Mouse (Mus musculus): ENCODE results near the gene Il17ra. TPM values are rescaled to one million over a fixed set of nuclear protein-coding genes. Genes with fewer than 3 reads are reported as not detected.

Il17ra gene
- 7.2 and 7.5 TPM in 2 replicates for polyA plus RNA-seq (2015; fragmentation: Nextera tagmentation; extraction: Ambion mirVana)

DNA sequence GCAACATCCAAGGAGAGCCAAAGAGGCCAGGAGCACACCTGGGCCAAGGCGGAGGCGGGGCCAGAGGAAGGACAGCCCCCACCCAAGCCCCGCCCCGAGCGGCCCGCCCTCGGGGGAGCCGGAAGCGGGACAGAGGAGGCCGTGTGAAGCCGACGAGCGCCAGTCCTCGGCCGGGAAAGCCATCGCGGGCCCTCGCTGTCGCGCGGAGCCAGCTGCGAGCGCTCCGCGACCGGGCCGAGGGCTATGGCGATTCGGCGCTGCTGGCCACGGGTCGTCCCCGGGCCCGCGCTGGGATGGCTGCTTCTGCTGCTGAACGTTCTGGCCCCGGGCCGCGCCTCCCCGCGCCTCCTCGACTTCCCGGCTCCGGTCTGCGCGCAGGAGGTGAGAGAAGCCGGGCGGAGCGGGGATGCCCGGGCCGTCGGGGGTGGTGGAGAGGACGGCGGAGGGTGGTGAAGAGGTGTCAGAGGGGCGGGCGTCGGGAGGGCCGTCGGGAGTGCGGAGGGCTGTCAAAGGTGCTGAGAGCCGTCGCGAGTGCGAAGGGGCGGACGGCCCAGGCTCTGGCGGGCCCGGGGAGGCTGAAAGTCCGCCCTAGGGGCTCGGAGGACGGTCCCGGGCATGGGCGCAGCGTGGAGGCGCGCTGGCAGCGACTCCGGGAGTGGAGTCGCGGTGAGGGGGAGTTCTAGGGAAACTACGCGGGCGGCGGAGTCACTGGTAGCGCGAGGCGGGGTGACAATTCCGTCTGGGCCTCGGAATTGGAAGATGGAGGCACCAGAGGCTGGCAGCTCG, at the start of gene Il17ra:
Il17ra (plus strand) TSS at position 162 of the 786 bp plus-strand sequence.
- Histone ChIP-seq H3K27ac (no peak within 1 kb of the TSS), H3K4me3 (replicated peaks) (peak within 1 kb of the TSS; percentile 71), H3K36me3 (no peaks in the 10 kb centered on the region), H3K4me1 (peaks cover 11% of the 10 kb centered on the region), H3K9ac (peak within 1 kb of the TSS; percentile 23; the same call in 1 of the 2 replicates), H3K9me3 (no peaks in the 10 kb centered on the region), H3K4me2 (peak within 1 kb of the TSS; percentile 76), H3K27me3 (replicated peaks) (peaks cover 17% of the 10 kb centered on the region)
- peak; percentile 95 for ATAC-seq (ENCODE audit: insufficient read depth, low FRiP score, low read depth)
- WGBS: under 1% methylated on average over 81 of the region's 90 CpGs

DNA sequence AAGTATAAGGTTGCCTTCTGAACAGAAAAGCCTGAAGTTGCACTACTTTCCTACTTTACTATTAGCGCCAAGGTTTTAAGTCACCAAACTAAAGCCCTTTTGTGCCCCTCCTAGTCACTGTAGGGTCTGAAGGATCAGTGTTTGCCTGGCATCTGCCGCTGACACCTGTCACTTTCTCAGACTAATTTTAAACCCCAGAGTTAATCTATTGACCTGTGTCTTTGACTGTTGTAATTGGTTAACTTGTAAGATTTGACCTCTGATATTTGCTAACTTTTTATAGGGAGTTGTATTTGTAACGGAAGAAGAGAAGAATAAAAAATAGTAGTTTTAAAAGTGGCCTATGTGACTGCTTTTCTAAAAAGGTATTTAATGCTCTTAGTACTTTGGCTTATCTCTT, 24.9 kb upstream of the Il17ra start:
- 82% methylated on average over 3 of the region's 3 CpGs for WGBS

DNA sequence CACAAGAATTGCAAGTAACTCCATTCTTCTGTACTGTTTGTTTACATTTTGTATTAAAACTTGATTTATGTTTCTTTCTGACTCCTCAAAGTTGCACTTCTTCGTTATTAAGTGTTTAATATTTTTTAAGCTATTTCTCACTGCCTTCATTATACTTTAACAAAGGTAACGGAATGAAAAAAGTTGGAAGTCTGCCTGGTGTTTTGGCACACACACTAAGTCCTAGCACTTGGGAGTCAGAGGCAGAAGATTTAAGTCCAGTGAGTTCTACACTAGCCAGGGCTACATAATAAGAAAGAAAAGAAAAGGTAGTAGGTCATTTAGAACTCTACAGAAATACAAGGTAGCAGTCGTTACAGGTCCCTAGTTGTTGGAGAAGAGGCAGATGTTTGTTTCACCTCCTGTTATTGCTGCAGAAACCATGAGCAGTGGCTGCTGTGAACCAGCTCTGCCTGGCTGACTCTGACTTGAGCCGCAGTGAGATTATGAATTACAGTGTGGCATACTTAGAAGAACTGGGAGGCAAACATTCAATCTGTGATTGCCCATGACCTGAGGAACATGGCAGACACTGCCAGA, 20.8 kb upstream of the Il17ra start:
- no peak overlapping the region for H3K9ac ChIP-seq
- H3K9me3 ChIP-seq: no peaks in the 10 kb centered on the region
- no peak overlapping the region for H3K4me2 ChIP-seq
- H3K4me3 ChIP-seq (replicated peaks): no peak overlapping the region
- no peaks in the 10 kb centered on the region for H3K27me3 ChIP-seq (replicated peaks)
- 79% methylated on average over 4 of the region's 4 CpGs for WGBS
- no peak overlapping the region for H3K27ac ChIP-seq
- H3K36me3 ChIP-seq: peaks cover 17% of the 10 kb centered on the region
- ATAC-seq (ENCODE audit: insufficient read depth, low FRiP score, low read depth): no peak
- no peaks in the 10 kb centered on the region for H3K4me1 ChIP-seq

More for the DNA sequence above, 24.9 kb upstream of the Il17ra start:
- Histone ChIP-seq H3K27ac (no peak overlapping the region), H3K9me3 (no peaks in the 10 kb centered on the region), H3K4me1 (no peaks in the 10 kb centered on the region), H3K27me3 (replicated peaks) (no peaks in the 10 kb centered on the region), H3K36me3 (peaks cover 26% of the 10 kb centered on the region), H3K9ac (no peak overlapping the region), H3K4me2 (no peak overlapping the region), H3K4me3 (replicated peaks) (no peak overlapping the region)
- no peak for ATAC-seq (ENCODE audit: insufficient read depth, low FRiP score, low read depth)

DNA sequence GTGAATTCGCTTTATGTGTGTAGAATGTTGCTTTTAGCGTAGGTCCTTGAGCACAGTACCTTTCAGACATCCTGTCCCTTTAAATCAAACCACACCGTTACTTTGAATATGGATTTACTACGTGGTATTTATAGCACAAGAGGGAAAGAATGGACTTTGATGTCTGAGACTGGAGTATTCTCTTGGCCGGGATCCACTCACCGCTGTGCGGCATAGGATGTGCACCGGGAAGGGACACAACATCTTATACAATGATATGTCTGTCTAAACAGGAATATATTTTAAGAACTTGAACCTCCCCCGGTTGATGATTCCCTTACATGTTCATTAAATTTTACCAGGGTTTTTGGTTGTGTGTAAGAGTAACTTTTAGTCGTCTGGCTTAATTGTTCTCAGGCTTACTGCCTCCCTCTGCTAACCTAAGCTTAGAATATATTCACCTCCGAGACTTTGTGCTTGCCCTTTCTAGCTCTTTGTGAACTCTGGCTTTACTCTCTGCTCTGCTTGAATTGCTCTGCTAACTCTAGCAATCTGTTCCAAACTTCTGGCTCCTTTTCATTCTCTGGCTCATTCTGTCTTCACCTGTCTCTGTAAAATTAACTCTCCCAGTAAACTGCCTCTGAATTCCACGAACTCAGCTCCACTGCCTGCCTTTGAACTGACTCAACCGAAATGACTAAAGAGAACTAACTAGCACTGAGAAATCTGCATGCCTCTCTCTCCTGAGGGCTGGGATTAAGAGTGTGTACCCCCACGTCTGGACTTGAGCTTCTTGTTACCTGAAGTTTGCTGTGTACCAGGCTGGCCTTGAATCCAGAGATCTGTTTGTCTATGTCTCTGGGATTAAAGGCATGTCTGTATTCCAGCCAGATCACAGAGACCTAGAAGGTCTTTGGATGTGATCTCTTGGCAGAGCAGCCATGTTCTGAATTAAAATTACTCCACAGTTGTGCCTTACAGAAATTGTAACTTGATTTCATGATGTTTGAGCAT, 19.4 kb upstream of the Il17ra start:
- WGBS: 76% methylated on average over 14 of the region's 14 CpGs
- H3K27ac ChIP-seq: no peak overlapping the region
- no peaks in the 10 kb centered on the region for H3K4me1 ChIP-seq
- H3K4me3 ChIP-seq (replicated peaks): no peak overlapping the region
- H3K27me3 ChIP-seq (replicated peaks): no peaks in the 10 kb centered on the region
- no peak overlapping the region for H3K9ac ChIP-seq
- peaks cover 14% of the 10 kb centered on the region for H3K36me3 ChIP-seq
- H3K4me2 ChIP-seq: no peak overlapping the region
- no peaks in the 10 kb centered on the region for H3K9me3 ChIP-seq
- no peak for ATAC-seq (ENCODE audit: insufficient read depth, low FRiP score, low read depth)

DNA sequence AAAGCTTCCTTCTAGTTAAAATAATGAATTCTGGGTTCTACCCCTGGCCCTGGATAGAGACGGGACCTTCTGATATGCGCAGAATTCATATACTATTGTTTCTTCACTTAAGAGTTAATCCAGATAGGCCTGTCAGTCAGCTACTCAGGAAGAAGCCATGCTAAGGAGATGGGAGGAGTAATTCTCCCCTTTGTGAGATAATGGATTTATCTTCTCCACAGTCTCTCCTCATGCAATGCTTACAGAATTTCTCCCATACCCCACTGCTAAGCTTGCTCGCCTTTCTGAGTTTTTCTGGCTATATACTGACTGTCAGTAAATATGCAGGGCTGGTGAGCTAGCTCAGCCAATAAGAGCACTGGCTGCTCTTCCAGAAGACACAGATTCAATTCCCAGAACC, 12.8 kb upstream of the Il17ra start:
- WGBS: 82% methylated on average over 3 of the region's 3 CpGs
- Histone ChIP-seq H3K27ac (no peak overlapping the region), H3K4me2 (no peak overlapping the region), H3K4me3 (replicated peaks) (no peak overlapping the region), H3K4me1 (no peaks in the 10 kb centered on the region), H3K9ac (no peak overlapping the region), H3K27me3 (replicated peaks) (no peaks in the 10 kb centered on the region), H3K9me3 (no peaks in the 10 kb centered on the region), H3K36me3 (no peaks in the 10 kb centered on the region)
- no peak for ATAC-seq (ENCODE audit: insufficient read depth, low FRiP score, low read depth)

DNA sequence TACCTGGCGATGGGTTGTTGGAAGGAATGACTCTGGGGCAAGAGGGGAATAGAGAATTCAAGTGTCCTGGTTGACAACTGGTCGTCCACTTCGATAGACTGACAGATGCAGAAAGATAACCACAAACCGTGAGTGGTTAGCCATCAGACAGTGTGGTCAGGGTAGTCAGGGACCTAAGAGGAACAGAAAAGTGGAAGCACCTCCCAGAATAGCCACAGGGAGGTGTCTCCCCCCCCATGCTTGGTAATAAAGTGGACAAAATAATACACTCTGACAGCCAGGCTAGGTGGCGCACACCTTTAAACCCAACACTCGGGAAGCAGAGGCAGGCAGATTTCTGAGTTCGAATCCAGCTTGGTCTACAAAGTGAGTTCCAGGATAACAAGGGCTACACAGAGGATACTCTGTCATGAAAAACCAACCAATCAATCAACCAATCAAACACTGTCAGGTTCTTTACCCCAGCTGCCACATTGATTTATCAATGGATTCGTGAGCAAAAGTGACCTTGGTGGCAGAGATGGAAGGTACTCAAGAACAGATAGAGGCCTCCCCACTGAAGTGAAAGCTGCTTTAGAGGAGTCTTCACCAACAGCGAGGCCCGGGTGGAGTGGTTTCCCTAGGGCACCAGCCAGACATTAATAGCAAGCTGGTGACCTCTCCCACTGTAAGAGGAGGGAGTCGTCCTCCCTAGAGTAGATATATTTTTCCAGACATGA, 10.5 kb upstream of the Il17ra start:
- no peak for ATAC-seq (ENCODE audit: insufficient read depth, low FRiP score, low read depth)
- Histone ChIP-seq H3K27ac (no peak overlapping the region), H3K27me3 (replicated peaks) (no peaks in the 10 kb centered on the region), H3K9ac (no peak overlapping the region), H3K9me3 (no peaks in the 10 kb centered on the region), H3K4me2 (no peak overlapping the region), H3K4me1 (no peaks in the 10 kb centered on the region), H3K36me3 (no peaks in the 10 kb centered on the region), H3K4me3 (replicated peaks) (no peak overlapping the region)
- 78% methylated on average over 11 of the region's 11 CpGs for WGBS

DNA sequence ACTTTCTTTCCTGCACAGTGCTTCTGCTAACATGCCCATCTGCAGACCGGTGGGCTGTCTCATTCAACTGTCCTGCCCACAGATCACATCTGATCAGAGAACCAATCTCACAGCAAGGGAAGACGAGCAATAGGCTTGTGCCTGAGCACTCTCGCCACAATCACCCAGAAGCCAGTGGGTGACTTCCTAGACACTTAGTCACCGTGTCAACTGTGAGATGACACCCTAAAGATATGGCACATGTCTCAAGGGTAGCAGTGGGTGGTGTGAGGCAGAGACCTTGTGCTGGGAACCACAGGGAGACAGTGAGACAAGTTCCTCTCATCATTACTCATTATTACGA, 10.0 kb upstream of the Il17ra start:
- Histone ChIP-seq H3K4me3 (replicated peaks) (no peak overlapping the region), H3K27ac (no peak overlapping the region), H3K9ac (no peak overlapping the region), H3K36me3 (no peaks in the 10 kb centered on the region), H3K4me1 (no peaks in the 10 kb centered on the region), H3K4me2 (no peak overlapping the region), H3K27me3 (replicated peaks) (no peaks in the 10 kb centered on the region), H3K9me3 (no peaks in the 10 kb centered on the region)
- ATAC-seq (ENCODE audit: insufficient read depth, low FRiP score, low read depth): no peak; the same call in 1 of the 2 replicates
- 72% methylated on average over 5 of the region's 5 CpGs for WGBS

DNA sequence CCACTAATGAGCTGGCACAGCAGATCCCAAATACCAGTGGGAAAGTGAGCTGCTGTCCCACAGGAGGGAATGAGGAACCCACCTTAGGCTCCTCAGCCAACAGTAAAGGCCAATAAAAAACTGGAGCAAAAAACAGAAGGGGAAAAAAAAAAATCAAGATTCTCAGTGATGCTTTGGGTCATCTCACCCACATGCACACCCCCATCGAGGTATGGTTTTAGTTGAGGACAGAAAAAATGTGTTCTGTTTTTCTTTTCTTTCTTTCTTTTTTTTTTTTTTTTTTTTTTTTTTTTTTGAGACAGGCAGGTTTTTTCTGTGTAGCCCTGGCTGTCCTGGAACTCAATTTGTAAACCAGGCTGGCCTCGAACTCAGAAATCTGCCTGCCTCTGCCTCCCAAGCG, 9.5 kb upstream of the Il17ra start:
- Histone ChIP-seq H3K9me3 (no peaks in the 10 kb centered on the region), H3K27me3 (replicated peaks) (no peaks in the 10 kb centered on the region), H3K27ac (no peak overlapping the region), H3K36me3 (no peaks in the 10 kb centered on the region), H3K4me3 (replicated peaks) (no peak overlapping the region), H3K4me1 (no peaks in the 10 kb centered on the region), H3K4me2 (no peak overlapping the region), H3K9ac (no peak overlapping the region)
- 86% methylated on average over 3 of the region's 3 CpGs for WGBS
- no peak for ATAC-seq (ENCODE audit: insufficient read depth, low FRiP score, low read depth)

DNA sequence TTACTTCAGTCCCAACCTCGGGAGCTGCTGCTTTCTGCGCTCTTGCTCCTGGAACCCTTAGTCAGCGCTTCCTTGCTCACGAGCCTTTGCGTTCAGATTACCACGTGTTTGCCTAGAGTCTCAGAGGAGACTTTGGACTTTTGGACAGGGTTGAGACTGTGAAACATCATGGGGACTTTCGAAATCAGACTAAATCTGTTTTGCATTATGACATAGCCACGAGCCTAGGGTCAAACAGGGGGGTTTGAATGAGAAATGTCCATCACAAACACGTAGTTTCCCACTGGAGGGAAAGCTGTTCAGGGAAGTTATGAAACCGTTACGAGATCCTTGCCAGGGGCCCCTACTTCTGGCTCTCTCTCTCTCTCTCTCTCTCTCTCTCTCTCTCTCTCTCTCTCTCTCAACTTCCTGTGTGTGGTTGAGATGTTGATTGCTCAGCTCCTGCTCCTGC, 8.4 kb upstream of the Il17ra start:
- Histone ChIP-seq H3K27me3 (replicated peaks) (no peaks in the 10 kb centered on the region), H3K9me3 (no peaks in the 10 kb centered on the region), H3K4me1 (no peaks in the 10 kb centered on the region), H3K9ac (no peak overlapping the region), H3K27ac (no peak overlapping the region), H3K4me3 (replicated peaks) (no peak overlapping the region), H3K36me3 (no peaks in the 10 kb centered on the region), H3K4me2 (0 out of 2 replicates have a peak overlapping the region, but pooled peaks have one; percentile 5)
- peak; percentile 58; the same call in 1 of the 2 replicates for ATAC-seq (ENCODE audit: insufficient read depth, low FRiP score, low read depth)
- 43% methylated on average over 11 of the region's 11 CpGs for WGBS

DNA sequence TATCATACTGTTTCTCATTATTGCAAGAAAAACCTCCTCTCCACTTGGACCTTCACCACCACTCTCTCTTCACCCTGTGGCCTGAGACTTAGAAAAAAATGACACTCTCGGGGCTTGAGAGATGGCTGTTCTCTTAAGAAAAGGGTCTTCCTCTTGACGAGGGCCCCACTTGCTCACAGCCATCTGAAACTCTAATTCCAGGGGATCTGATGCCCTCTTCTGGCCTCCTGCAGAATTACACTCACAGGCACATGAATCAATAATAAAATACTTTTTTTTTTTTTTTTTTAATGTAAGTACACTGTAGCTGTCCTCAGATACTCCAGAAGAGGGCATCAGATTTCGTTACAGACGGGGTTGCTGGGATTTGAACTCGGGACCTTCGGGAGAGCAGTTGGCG, 6.0 kb upstream of the Il17ra start:
- H3K9ac ChIP-seq: no peak overlapping the region
- H3K4me3 ChIP-seq (replicated peaks): no peak overlapping the region
- H3K27me3 ChIP-seq (replicated peaks): peaks cover 8% of the 10 kb centered on the region; the same call in 1 of the 2 replicates
- H3K27ac ChIP-seq: no peak overlapping the region
- H3K4me2 ChIP-seq: no peak overlapping the region
- WGBS: 61% methylated on average over 7 of the region's 7 CpGs
- H3K9me3 ChIP-seq: no peaks in the 10 kb centered on the region
- no peaks in the 10 kb centered on the region for H3K4me1 ChIP-seq
- H3K36me3 ChIP-seq: no peaks in the 10 kb centered on the region
- ATAC-seq (ENCODE audit: insufficient read depth, low FRiP score, low read depth): no peak

DNA sequence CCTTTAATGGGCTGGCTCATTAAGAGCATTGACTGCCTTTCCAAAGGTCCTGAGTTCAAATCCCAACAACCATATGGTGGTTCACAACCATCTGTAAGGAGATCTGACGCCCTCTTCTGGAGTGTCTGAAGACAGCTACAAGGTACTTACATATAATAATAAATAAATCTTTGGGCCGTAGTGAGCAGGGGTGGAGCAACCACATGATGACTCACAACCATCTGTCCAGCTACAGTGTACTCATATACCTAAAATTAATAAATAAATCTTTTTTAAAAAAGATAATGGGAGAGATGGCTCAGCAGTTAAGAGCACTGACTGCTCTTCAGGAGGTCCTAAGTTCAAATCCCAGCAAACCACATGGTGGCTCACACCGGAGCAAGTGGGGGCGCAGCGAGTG, 5.3 kb upstream of the Il17ra start:
- Histone ChIP-seq H3K9me3 (no peaks in the 10 kb centered on the region), H3K4me3 (replicated peaks) (no peak overlapping the region), H3K4me1 (no peaks in the 10 kb centered on the region), H3K27me3 (replicated peaks) (peaks cover 8% of the 10 kb centered on the region), H3K4me2 (no peak overlapping the region), H3K9ac (no peak overlapping the region), H3K36me3 (no peaks in the 10 kb centered on the region), H3K27ac (no peak overlapping the region)
- WGBS: 87% methylated on average over 5 of the region's 5 CpGs
- no peak for ATAC-seq (ENCODE audit: insufficient read depth, low FRiP score, low read depth)

Data from stomach, embryonic 15.5 days (tissue).